ENCODE assay signal across 13 mouse cellular contexts in the genomic region with DNA sequence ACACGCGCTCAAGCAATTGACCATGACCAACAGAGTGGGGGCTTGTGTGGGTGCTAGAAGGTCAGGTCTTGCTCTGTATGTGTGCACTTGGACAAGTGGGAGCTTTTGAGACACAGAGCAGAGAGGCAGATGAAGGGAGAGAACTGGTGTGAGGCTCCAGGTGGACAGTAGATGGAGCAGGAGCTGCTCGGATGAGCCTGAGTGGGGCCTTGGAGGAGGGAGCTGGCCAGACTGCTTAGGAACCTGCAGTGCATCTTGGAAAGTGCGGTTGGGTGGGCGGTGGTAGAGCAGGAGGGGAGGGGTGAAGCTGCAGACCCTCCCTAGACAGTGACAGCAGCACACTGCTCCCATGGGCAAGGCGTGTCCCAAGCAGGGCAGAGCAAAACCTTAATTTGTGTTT. TPM values are rescaled to one million over a fixed set of nuclear protein-coding genes. Genes with fewer than 3 reads are reported as not detected.
DNase-seq lines count a peak whose midpoint lies in the region; ATAC-seq and TF ChIP-seq lines count a peak whose summit lies in the region.
"Had no signal": no experiment of that assay in that cellular context is flagged by ENCODE, and none has a peak within 500 bp of the region (broad histone marks: within the 10 kb centered on the region; RNA-seq: fewer than 3 reads in every experiment).

No protein-coding gene starts in this region.

- peak; percentile 42 for TF ChIP-seq CTCF in forebrain, postnatal 0 days (IDR thresholded peaks at IDR 0.05; ENCODE audit: low read depth)

- DNase-seq in forebrain, postnatal 0 days = no peak
- DNase-seq in left cerebral cortex, postnatal 4 days = peak; percentile 48
- no peak for DNase-seq in left cerebral cortex, adult 9 months (ENCODE audit: low spot score in 2 of 2)
- DNase-seq in brain, adult 2 months (ENCODE audit: low read depth, low spot score) = peak; percentile 44
- DNase-seq in T-cell, adult 2 months (ENCODE audit: low spot score) = no peak
- DNase-seq: heart, postnatal 36 days; liver, postnatal 0 days had no signal

- H3K4me3 ChIP-seq in forebrain, postnatal 0 days (ENCODE audit: low read depth, low read length) = no peak overlapping the region
- H3K4me3 ChIP-seq in forebrain, embryonic 12.5 days (replicated peaks) = no peak overlapping the region
- no peak overlapping the region for H3K4me3 ChIP-seq in midbrain, embryonic 16.5 days (ENCODE audit: low read depth, low read length)
- H3K4me3 ChIP-seq: limb, embryonic 10.5 days; megakaryocyte, embryonic 14.5 days had no signal

- peaks cover 37% of the 10 kb centered on the region for H3K36me3 ChIP-seq in forebrain, postnatal 0 days (ENCODE audit: insufficient read depth)
- H3K36me3 ChIP-seq in forebrain, embryonic 12.5 days (replicated peaks) = peaks cover 32% of the 10 kb centered on the region
- H3K36me3 ChIP-seq in midbrain, embryonic 16.5 days (ENCODE audit: control insufficient read depth, insufficient read depth, low read length) = peaks cover 11% of the 10 kb centered on the region

- no peaks in the 10 kb centered on the region for H3K4me1 ChIP-seq in forebrain, postnatal 0 days (ENCODE audit: insufficient read depth)
- H3K4me1 ChIP-seq in forebrain, embryonic 12.5 days = no peaks in the 10 kb centered on the region
- no peaks in the 10 kb centered on the region for H3K4me1 ChIP-seq in midbrain, embryonic 16.5 days (ENCODE audit: control insufficient read depth, insufficient read depth, low read length)

- H3K4me2 ChIP-seq in forebrain, postnatal 0 days (ENCODE audit: low read depth) = no peak overlapping the region
- H3K4me2 ChIP-seq in forebrain, embryonic 12.5 days = no peak overlapping the region
- H3K4me2 ChIP-seq in midbrain, embryonic 16.5 days (ENCODE audit: low read length) = no peak overlapping the region

- no peak overlapping the region for H3K27ac ChIP-seq in forebrain, postnatal 0 days (ENCODE audit: low read depth, low read length)
- H3K27ac ChIP-seq in forebrain, embryonic 12.5 days = no peak overlapping the region
- H3K27ac ChIP-seq in midbrain, embryonic 16.5 days (ENCODE audit: low read length) = no peak overlapping the region
- H3K27ac ChIP-seq: limb, embryonic 10.5 days had no signal

- no peaks in the 10 kb centered on the region for H3K27me3 ChIP-seq in forebrain, postnatal 0 days (ENCODE audit: insufficient read depth, low read length)
- H3K27me3 ChIP-seq in forebrain, embryonic 12.5 days = no peaks in the 10 kb centered on the region
- no peaks in the 10 kb centered on the region for H3K27me3 ChIP-seq in midbrain, embryonic 16.5 days (ENCODE audit: control insufficient read depth, insufficient read depth, low read depth, low read length)
- H3K27me3 ChIP-seq: CH12.LX; megakaryocyte, embryonic 14.5 days had no signal

- intact Hi-C loops in left cerebral cortex, postnatal 4 days (cut with DNase I) = no loop called here

- no peaks in the 10 kb centered on the region for H3K9me3 ChIP-seq in forebrain, postnatal 0 days (ENCODE audit: low read length)
- no peaks in the 10 kb centered on the region for H3K9me3 ChIP-seq in forebrain, embryonic 12.5 days
- no peaks in the 10 kb centered on the region for H3K9me3 ChIP-seq in midbrain, embryonic 16.5 days (replicated peaks; ENCODE audit: control insufficient read depth, low read length, poor library complexity, severe bottlenecking)
- H3K9me3 ChIP-seq: limb, embryonic 10.5 days; megakaryocyte, embryonic 14.5 days had no signal

- peak; percentile 56 for ATAC-seq in forebrain, postnatal 0 days
- ATAC-seq in forebrain, embryonic 12.5 days (ENCODE audit: low FRiP score) = no peak
- 0 out of 2 replicates have a peak, but pooled peaks have one; percentile 42 for ATAC-seq in midbrain, embryonic 16.5 days
- no peak for ATAC-seq in CD4-positive, CD25-positive, alpha-beta regulatory T cell, adult 4 months
- ATAC-seq: liver, postnatal 0 days had no signal

- 71% methylated on average over 6 of the region's 6 CpGs for WGBS in forebrain, postnatal 0 days
- 72% methylated on average over 6 of the region's 6 CpGs for WGBS in forebrain, embryonic 12.5 days
- WGBS in midbrain, embryonic 16.5 days = 66% methylated on average over 6 of the region's 6 CpGs

- no peak overlapping the region for H3K9ac ChIP-seq in forebrain, postnatal 0 days
- no peak overlapping the region for H3K9ac ChIP-seq in forebrain, embryonic 12.5 days
- H3K9ac ChIP-seq in midbrain, embryonic 16.5 days (ENCODE audit: low read depth, low read length) = no peak overlapping the region
- H3K9ac ChIP-seq: liver, postnatal 0 days had no signal

RNA-seq across cellular contexts. Expression of gene Ccdc93, which starts 29.2 kb away (rescaled TPM):
- total RNA-seq in forebrain, postnatal 0 days (2014; rRNA removed) = 13.5 and 14.6 TPM in 2 replicates
- polyA plus RNA-seq in forebrain, postnatal 0 days (2015; fragmentation: Nextera tagmentation; extraction: Ambion mirVana) = 3.8 and 6.7 TPM in 2 replicates
- 11.0 and 11.4 TPM in 2 replicates for polyA plus RNA-seq in forebrain, embryonic 12.5 days (2016; fragmentation: Nextera tagmentation; extraction: Ambion mirVana)
- total RNA-seq in left cerebral cortex, postnatal 4 days (2021) = 10 to 100 TPM; 28.8 to 30.6 TPM
- 11.9 and 12.7 TPM in 2 replicates for polyA plus RNA-seq in midbrain, embryonic 16.5 days (2015; fragmentation: Nextera tagmentation; extraction: Ambion mirVana)
- 10 to 100 TPM; 16.1 to 17.6 TPM for polyA plus RNA-seq in CD4-positive, CD25-positive, alpha-beta regulatory T cell, adult 4 months (2017; shearing (Covaris generic))

Comparison
In these comparisons a context has a peak if more than half of its experiments do, and no peak if none do; other contexts are left out.
1. ATAC-seq: peak in forebrain, postnatal 0 days (single experiment) and midbrain, embryonic 16.5 days (single experiment); none in forebrain, embryonic 12.5 days (single experiment) and CD4-positive, CD25-positive, alpha-beta regulatory T cell, adult 4 months (single experiment).
2. DNase-seq: peak in left cerebral cortex, postnatal 4 days (single experiment) and brain, adult 2 months (single experiment); none in forebrain, postnatal 0 days (single experiment), left cerebral cortex, adult 9 months (0 of 2) and T-cell, adult 2 months (single experiment).